Mouse (Mus musculus) spleen, adult 2 months (tissue): Measurements from ENCODE around the gene Rrh.

Experiments used
- CTCF ChIP-seq: fragments of 200-500 bp; IDR thresholded peaks from 2 replicates; pipeline ENCODE4 v1.5.1; 2011; ENCODE audit warnings: mild to moderate bottlenecking, inconsistent platforms; ENCODE audit not compliant: insufficient read depth, insufficient read length, insufficient replicate concordance; ENCODE audit errors: extremely low read depth
- POLR2A ChIP-seq: fragments of 200-500 bp; IDR thresholded peaks from 2 replicates; pipeline ENCODE4 v1.6.1; 2011; ENCODE audit warnings: low read depth, low read length, inconsistent platforms

DNA sequence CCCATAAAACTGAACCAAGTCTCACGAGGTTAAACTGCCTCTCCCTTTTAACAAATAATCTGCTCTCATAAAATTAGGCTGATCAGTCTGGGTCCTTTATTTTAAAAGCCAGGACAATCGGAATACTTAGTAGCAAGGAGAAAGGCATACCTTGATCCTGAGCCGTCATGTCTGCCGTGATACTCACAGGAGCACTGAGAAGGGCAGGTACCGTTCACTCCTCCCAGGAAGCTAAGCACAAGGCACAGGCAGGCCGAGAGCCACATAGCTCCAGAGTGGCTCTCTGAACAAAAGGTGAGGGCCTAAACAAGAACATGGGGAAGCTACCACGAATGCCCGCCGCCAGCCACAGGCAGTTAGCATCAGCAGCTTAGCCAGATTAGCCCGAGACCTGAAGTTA is 18.6 kb downstream of the Rrh start, which contains the start of gene Lrit3:
- TF ChIP-seq POLR2A: no peak
- TF ChIP-seq CTCF: no peak
